Mouse (Mus musculus): ENCODE data around the gene Pafah1b1. TPM values are rescaled to one million over a fixed set of nuclear protein-coding genes. Genes with fewer than 3 reads are reported as not detected.

Pafah1b1 gene
- polyA plus RNA-seq, 1 experiment from 2014 or later, result 64.5 TPM

- Histone ChIP-seq H3K4me3 (no peak overlapping the region), H3K36me3 (ENCODE audit: poor library complexity, severe bottlenecking) (no peaks in the 10 kb centered on the region), H3K4me1 (peaks cover 16% of the 10 kb centered on the region), H3K27me3 (peaks cover 8% of the 10 kb centered on the region; the same call in 1 of the 2 replicates), H3K9me3 (replicated peaks) (no peaks in the 10 kb centered on the region), H3K4me2 (no peak overlapping the region), H3K27ac (no peak overlapping the region), H3K9ac (no peak overlapping the region)
- 64% methylated on average over 5 of the region's 5 CpGs for WGBS
- no peak for ATAC-seq
These were observed 89.8 kb downstream of the Pafah1b1 start for GRCm38 (mm10) chr11:74634490-74635275.

GRCm38 (mm10) chr11:74631880-74632789, 92.3 kb downstream of the Pafah1b1 start:
- 72% methylated on average over 7 of the region's 7 CpGs for WGBS
- peaks cover under 1% of the 10 kb centered on the region for H3K4me1 ChIP-seq
- no peaks in the 10 kb centered on the region for H3K9me3 ChIP-seq (replicated peaks)
- H3K9ac ChIP-seq, result no peak overlapping the region
- peaks cover 2% of the 10 kb centered on the region; the same call in 1 of the 2 replicates for H3K27me3 ChIP-seq
- no peak overlapping the region for H3K4me3 ChIP-seq
- H3K27ac ChIP-seq, result no peak overlapping the region
- no peak overlapping the region for H3K4me2 ChIP-seq
- H3K36me3 ChIP-seq (ENCODE audit: poor library complexity, severe bottlenecking), result no peaks in the 10 kb centered on the region
- ATAC-seq, result no peak

GRCm38 (mm10) chr11:74627481-74627880, 97.0 kb downstream of the Pafah1b1 start:
- H3K27me3 ChIP-seq, result no peaks in the 10 kb centered on the region
- 82% methylated on average over 3 of the region's 3 CpGs for WGBS
- H3K27ac ChIP-seq, result no peak overlapping the region
- H3K9me3 ChIP-seq (replicated peaks), result no peaks in the 10 kb centered on the region
- no peak overlapping the region for H3K4me2 ChIP-seq
- H3K4me1 ChIP-seq, result peaks cover 4% of the 10 kb centered on the region; the same call in 1 of the 2 replicates
- H3K9ac ChIP-seq, result no peak overlapping the region
- H3K4me3 ChIP-seq, result no peak overlapping the region
- no peak for ATAC-seq
- H3K36me3 ChIP-seq (ENCODE audit: poor library complexity, severe bottlenecking), result no peaks in the 10 kb centered on the region

- Histone ChIP-seq H3K4me2 (no peak overlapping the region), H3K4me1 (peaks cover 4% of the 10 kb centered on the region; the same call in 1 of the 2 replicates), H3K9me3 (replicated peaks) (no peaks in the 10 kb centered on the region), H3K9ac (no peak overlapping the region), H3K27ac (no peak overlapping the region), H3K36me3 (ENCODE audit: poor library complexity, severe bottlenecking) (no peaks in the 10 kb centered on the region), H3K27me3 (peaks cover 16% of the 10 kb centered on the region), H3K4me3 (no peak overlapping the region)
- ATAC-seq, result no peak
These were observed 99.1 kb downstream of the Pafah1b1 start for GRCm38 (mm10) chr11:74625333-74625732.

Other genes with a start within 250 kb of the Pafah1b1 start
- 4.0 and 6.2 TPM in 2 replicates for gene Rap1gap2, start 113.8 kb downstream of the Pafah1b1 start, polyA plus RNA-seq (2015; fragmentation: Nextera tagmentation; extraction: Ambion mirVana)
- gene Ccdc92b, start 105.1 kb downstream of the Pafah1b1 start, polyA plus RNA-seq (2015; fragmentation: Nextera tagmentation; extraction: Ambion mirVana), result 1.1 TPM in 2 replicates
- gene Cluh, start 75.2 kb downstream of the Pafah1b1 start, polyA plus RNA-seq (2015; fragmentation: Nextera tagmentation; extraction: Ambion mirVana), result 9.3 and 11.8 TPM in 2 replicates
- 54.2 and 57.5 TPM in 2 replicates for gene Mettl16, start 46.2 kb upstream of the Pafah1b1 start, polyA plus RNA-seq (2015; fragmentation: Nextera tagmentation; extraction: Ambion mirVana)
- 6.8 and 8.1 TPM in 2 replicates for gene Mnt, start 106.2 kb upstream of the Pafah1b1 start, polyA plus RNA-seq (2015; fragmentation: Nextera tagmentation; extraction: Ambion mirVana)
- 9.7 and 10.5 TPM in 2 replicates for gene Sgsm2, start 172.4 kb upstream of the Pafah1b1 start, polyA plus RNA-seq (2015; fragmentation: Nextera tagmentation; extraction: Ambion mirVana)
- 33.3 and 39.1 TPM in 2 replicates for gene Tsr1, start 173.4 kb upstream of the Pafah1b1 start, polyA plus RNA-seq (2015; fragmentation: Nextera tagmentation; extraction: Ambion mirVana)
- 18.3 and 20.0 TPM in 2 replicates for gene Smg6, start 201.2 kb upstream of the Pafah1b1 start, polyA plus RNA-seq (2015; fragmentation: Nextera tagmentation; extraction: Ambion mirVana)
- gene Srr, start 201.3 kb upstream of the Pafah1b1 start, polyA plus RNA-seq (2015; fragmentation: Nextera tagmentation; extraction: Ambion mirVana), result 30.5 and 35.7 TPM in 2 replicates

Data from forebrain, embryonic 13.5 days (tissue).